Mouse (Mus musculus) megakaryocyte, embryonic 14.5 days (primary cell): Measurements from ENCODE around the gene Rln1. TPM values are rescaled to one million over a fixed set of nuclear protein-coding genes. Genes with fewer than 3 reads are reported as not detected.

Experiments
- H3K27me3 ChIP-seq: replicated peaks from 2 replicates; pipeline ENCODE3; 2012; ENCODE audit warnings: inconsistent platforms
- H3K36me3 ChIP-seq: replicated peaks from 2 replicates; pipeline ENCODE3; 2012; ENCODE audit warnings: low read length, inconsistent platforms, mixed read lengths
- H3K4me1 ChIP-seq: 2 replicates; pipeline ENCODE4 v1.6.1; 2012; ENCODE audit warnings: inconsistent platforms
- H3K4me3 ChIP-seq: replicated peaks from 2 replicates; pipeline ENCODE3; 2012; ENCODE audit warnings: moderate library complexity, mild to moderate bottlenecking, inconsistent platforms
- H3K9me3 ChIP-seq: 2 replicates; pipeline ENCODE4 v1.6.1; 2012; ENCODE audit warnings: inconsistent platforms
- FLI1 ChIP-seq: IDR thresholded peaks from 2 replicates; pipeline ENCODE4 v1.6.1; 2012; ENCODE audit warnings: low read length, inconsistent platforms, mixed read lengths
- GATA1 ChIP-seq: IDR thresholded peaks from 3 replicates; pipeline ENCODE4 v1.6.1; 2012; ENCODE audit warnings: mixed read lengths, low read length, inconsistent platforms, borderline replicate concordance
- polyA plus RNA-seq: library from polyadenylated mRNA; stranded (reverse); fragments of >175 nt; gene quantifications from 2 replicates; pipeline ENCODE4 v1.2.3, GENCODE M21; 2012; ENCODE audit warnings: low replicate concordance; ENCODE audit not compliant: insufficient read depth

The Rln1 gene
- polyA plus RNA-seq, 1 experiment = not detected

- H3K9me3 ChIP-seq = no peaks in the 10 kb centered on the region
- H3K36me3 ChIP-seq = no peaks in the 10 kb centered on the region
- peaks cover 6% of the 10 kb centered on the region for H3K27me3 ChIP-seq
- H3K4me3 ChIP-seq = no peak overlapping the region
- TF ChIP-seq GATA1 (no peak), FLI1 (no peak)
- peaks cover 4% of the 10 kb centered on the region; the same call in 1 of the 2 replicates for H3K4me1 ChIP-seq
Observed at GRCm38 (mm10) chr19:29341029-29341428, 6.6 kb upstream of the Rln1 start.

- Histone ChIP-seq H3K9me3 (no peaks in the 10 kb centered on the region), H3K4me1 (peaks cover 13% of the 10 kb centered on the region), H3K36me3 (no peaks in the 10 kb centered on the region), H3K27me3 (peaks cover 29% of the 10 kb centered on the region), H3K4me3 (no peak overlapping the region)
- no peak for TF ChIP-seq GATA1
- TF ChIP-seq FLI1 = no peak
Observed at GRCm38 (mm10) chr19:29336624-29337023, 2.2 kb upstream of the Rln1 start.

DNA sequence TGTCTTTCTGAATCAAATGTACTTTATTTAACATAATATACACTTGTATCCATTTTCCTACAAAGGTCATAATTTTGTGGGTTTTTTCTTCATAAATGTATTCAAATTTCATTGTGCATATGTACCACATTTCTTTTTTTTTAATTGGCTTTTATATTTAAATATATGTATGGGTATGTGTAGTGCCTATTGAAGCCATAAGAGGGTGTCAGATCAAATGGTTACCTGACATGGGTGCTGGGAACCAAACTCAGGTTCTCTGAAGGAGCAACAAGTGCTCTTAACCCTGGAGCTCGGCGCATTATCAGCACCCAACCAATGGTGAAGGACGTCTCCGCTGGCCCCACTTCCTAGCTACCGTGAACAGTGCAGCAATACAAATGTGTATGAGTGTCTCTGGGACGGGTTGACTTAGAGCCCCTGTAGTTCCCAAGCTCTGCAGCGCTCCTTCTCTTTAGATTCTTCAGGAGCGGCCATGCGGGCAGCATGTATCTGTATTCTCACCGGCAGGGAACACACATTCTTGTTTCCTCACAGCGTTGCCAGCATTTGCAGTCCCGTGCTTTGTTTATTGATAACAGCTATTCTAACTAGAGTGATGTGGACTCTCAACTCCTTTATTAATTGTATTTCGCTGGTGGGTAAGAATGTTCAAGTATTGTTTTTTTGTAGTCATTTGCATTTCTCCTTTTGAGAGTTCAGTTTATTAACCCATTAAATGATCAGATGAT lies 7.5 kb downstream of the Rln1 start:
- Histone ChIP-seq H3K4me1 (peaks cover 18% of the 10 kb centered on the region), H3K9me3 (no peaks in the 10 kb centered on the region), H3K27me3 (peaks cover 4% of the 10 kb centered on the region), H3K4me3 (no peak overlapping the region), H3K36me3 (no peaks in the 10 kb centered on the region)
- TF ChIP-seq GATA1 (no peak), FLI1 (no peak)

DNA sequence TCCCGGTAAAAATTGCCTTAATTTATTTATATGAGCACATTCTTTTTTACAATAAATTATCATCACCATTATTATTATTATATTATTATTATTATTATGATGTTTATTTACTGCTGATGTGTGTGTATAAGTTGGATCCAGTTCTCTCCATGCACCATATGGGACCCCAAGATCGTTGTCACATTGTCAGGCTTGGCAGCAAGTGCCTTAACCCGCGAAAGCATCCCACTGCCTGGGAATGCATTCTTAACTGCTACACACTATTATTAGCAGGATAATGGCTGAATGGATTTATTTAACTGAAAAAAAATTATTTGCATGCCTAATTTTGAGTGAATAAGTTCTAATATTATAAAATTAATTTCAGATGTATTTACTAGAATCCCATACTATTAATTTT lies 8.1 kb downstream of the Rln1 start:
- Histone ChIP-seq H3K27me3 (peaks cover 2% of the 10 kb centered on the region), H3K36me3 (no peaks in the 10 kb centered on the region), H3K4me3 (no peak overlapping the region), H3K4me1 (peaks cover 18% of the 10 kb centered on the region), H3K9me3 (no peaks in the 10 kb centered on the region)
- no peak for TF ChIP-seq GATA1
- no peak for TF ChIP-seq FLI1

GRCm38 (mm10) chr19:29325852-29326180 lies 8.7 kb downstream of the Rln1 start:
- H3K36me3 ChIP-seq = no peaks in the 10 kb centered on the region
- H3K4me1 ChIP-seq = peaks cover 18% of the 10 kb centered on the region
- H3K9me3 ChIP-seq = no peaks in the 10 kb centered on the region
- TF ChIP-seq FLI1 = no peak
- TF ChIP-seq GATA1 = no peak
- H3K4me3 ChIP-seq = no peak overlapping the region
- peaks cover 2% of the 10 kb centered on the region for H3K27me3 ChIP-seq

- Histone ChIP-seq H3K4me1 (peaks cover 18% of the 10 kb centered on the region), H3K27me3 (peaks cover 2% of the 10 kb centered on the region), H3K36me3 (no peaks in the 10 kb centered on the region), H3K9me3 (no peaks in the 10 kb centered on the region), H3K4me3 (peak within 1 kb of the TSS; percentile 89)
- no peak for TF ChIP-seq FLI1
- no peak for TF ChIP-seq GATA1
Observed at GRCm38 (mm10) chr19:29325053-29325851, 9.2 kb downstream of the Rln1 start, which contains the start of gene Insl6. Gene Insl6, minus strand, starts transcription at chr19:29325356.

DNA sequence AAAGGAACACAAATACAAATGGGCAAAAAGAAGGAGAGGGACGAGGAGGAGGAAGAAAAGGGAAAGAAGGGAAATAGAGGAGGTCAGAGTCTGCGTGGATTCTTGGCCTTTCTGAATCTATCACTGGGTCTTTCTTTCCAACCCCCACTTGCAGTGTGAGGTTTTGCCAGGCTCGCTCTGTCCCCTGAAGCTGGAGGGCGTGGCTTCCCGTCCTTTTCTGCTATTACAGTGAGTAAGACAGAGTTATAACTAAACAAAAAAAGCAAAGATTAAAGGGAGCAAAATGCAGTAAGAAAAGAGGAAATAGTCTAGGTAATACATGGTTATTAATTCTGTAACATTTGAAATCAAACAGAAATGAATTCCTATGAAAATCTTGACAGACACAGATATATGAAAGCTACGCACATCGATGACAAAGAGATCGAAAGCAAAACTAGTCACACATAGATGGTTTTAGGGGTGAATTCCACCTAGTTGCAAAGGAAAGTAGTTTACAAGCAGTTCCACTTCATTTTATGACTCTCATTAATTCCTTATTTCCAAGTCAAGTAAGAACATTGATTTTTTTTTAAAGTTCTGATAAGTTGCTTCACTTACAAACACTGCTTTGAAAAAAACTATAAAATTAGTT lies 10.9 kb downstream of the Rln1 start:
- TF ChIP-seq GATA1 (no peak), FLI1 (no peak)
- H3K27me3 ChIP-seq = no peaks in the 10 kb centered on the region
- H3K4me3 ChIP-seq = no peak overlapping the region
- H3K36me3 ChIP-seq = no peaks in the 10 kb centered on the region
- no peaks in the 10 kb centered on the region for H3K9me3 ChIP-seq
- H3K4me1 ChIP-seq = peaks cover 18% of the 10 kb centered on the region

DNA sequence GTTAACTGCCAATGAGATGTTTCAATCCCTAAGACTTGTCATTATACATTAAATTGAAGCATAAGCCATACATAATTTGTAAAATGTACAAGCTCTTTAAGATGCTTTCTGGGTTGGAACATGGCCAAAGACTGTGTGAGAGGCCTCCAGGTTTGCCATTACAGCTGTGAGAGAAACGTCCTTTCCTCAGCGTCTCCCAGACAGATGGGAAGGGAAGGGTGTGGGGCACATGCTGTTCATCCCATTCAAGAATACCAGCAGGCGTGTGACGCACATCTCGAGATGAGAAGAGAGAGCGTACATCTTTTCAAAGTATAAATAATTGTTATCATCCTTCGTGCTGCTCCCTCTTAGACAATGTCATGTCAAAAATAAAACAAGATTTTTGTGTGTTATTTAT lies 21.8 kb downstream of the Rln1 start:
- no peak for TF ChIP-seq FLI1
- no peak for TF ChIP-seq GATA1
- H3K27me3 ChIP-seq = no peaks in the 10 kb centered on the region
- no peak overlapping the region for H3K4me3 ChIP-seq
- H3K36me3 ChIP-seq = peaks cover 81% of the 10 kb centered on the region
- peaks cover 7% of the 10 kb centered on the region for H3K4me1 ChIP-seq
- 0 out of 2 replicates have a peak, but pooled peaks cover 2% of the 10 kb centered on the region for H3K9me3 ChIP-seq

DNA sequence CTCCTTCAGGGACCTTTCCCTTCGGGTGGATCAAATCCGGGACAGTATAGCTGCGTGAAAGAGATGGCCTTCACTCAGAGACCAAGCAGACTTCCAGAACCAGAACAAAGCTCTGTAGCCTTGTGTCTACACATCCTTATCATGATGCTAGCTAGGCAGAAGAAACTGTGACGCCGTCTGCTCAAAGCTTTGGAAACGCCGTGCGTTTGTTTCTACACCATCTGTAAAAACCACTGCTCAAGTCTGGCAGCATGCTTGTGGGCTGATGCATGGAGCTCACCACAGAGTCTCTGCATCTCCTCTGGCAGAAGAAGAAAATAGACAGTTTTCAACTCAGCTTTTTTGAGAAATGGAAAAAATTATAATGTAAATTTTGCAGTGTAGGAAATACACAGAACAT lies 22.7 kb downstream of the Rln1 start:
- Histone ChIP-seq H3K9me3 (0 out of 2 replicates have a peak, but pooled peaks cover 2% of the 10 kb centered on the region), H3K36me3 (peaks cover 90% of the 10 kb centered on the region)
- no peak for TF ChIP-seq GATA1
- TF ChIP-seq FLI1 = no peak

More for the DNA sequence above, 22.7 kb downstream of the Rln1 start:
- Histone ChIP-seq H3K4me3 (no peak overlapping the region), H3K27me3 (no peaks in the 10 kb centered on the region), H3K4me1 (no peaks in the 10 kb centered on the region)
